17 mouse cellular contexts compared by ENCODE assay signal in the genomic region with DNA sequence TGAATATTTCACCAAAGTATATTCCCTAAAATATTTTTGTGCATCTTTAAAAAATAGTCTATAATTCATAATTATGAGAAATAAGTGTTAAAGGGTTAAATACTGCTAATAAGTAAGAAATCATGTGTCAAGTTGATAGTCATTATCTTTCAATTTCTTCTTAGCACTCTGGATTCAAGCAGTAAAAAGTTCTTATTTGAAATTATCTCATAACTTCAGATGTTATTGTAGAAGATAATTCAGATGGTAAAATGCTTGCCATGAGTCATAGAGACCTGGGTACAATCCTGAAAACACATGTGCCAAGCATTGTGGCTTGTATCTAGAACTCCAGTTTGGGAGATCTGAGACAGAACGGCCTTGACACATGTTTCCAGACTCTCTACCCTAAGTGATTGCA.
DNase-seq lines count a peak whose midpoint lies in the region; TF ChIP-seq lines count a peak whose summit lies in the region.
"Had no signal": no experiment of that assay in that cellular context is flagged by ENCODE, and none has a peak within 500 bp of the region (broad histone marks: within the 10 kb centered on the region; RNA-seq: fewer than 3 reads in every experiment).

No protein-coding gene starts in this region.

- no peaks in the 10 kb centered on the region for H3K27me3 ChIP-seq in MEL (ENCODE audit: control insufficient read depth in 1 of 2, insufficient read depth in 2 of 2, low read length in 2 of 2)
- no peaks in the 10 kb centered on the region for H3K27me3 ChIP-seq in kidney, adult 2 months (replicated peaks; ENCODE audit: control insufficient read depth, insufficient read depth, low read length)
- H3K27me3 ChIP-seq: CH12.LX, Patski had no signal

- peak; percentile 56 to 65; a peak in 3 of 4 replicates for TF ChIP-seq EP300 in MEL (IDR thresholded peaks at IDR 0.05; ENCODE audit: low read depth in 1 of 2, low read length in 2 of 2)

- TF ChIP-seq RAD21 in MEL (IDR thresholded peaks at IDR 0.05; ENCODE audit: low read depth, low read length), result no peak

- H3K4me1 ChIP-seq in MEL (ENCODE audit: control insufficient read depth in 1 of 2, insufficient read depth in 2 of 2, low read length in 2 of 2), result peaks cover 0 to 5% of the 10 kb centered on the region in 2 experiments; a peak in 2 of 4 replicates
- H3K4me1 ChIP-seq in kidney, adult 2 months (ENCODE audit: control insufficient read depth, insufficient read depth, low read length), result no peaks in the 10 kb centered on the region

- no peaks in the 10 kb centered on the region; a peak in 1 of 4 replicates for H3K36me3 ChIP-seq in MEL (ENCODE audit: control insufficient read depth in 1 of 2, insufficient read depth in 2 of 2, low read length in 2 of 2)
- H3K36me3 ChIP-seq in kidney, adult 2 months (ENCODE audit: control insufficient read depth, insufficient read depth, low read length), result no peaks in the 10 kb centered on the region
- H3K36me3 ChIP-seq: G1E had no signal

- H3K4me3 ChIP-seq in MEL (ENCODE audit: control insufficient read depth in 1 of 2, insufficient read depth in 1 of 2, low read depth in 2 of 2, low read length in 2 of 2), result no peak overlapping the region
- no peak overlapping the region for H3K4me3 ChIP-seq in kidney, adult 2 months (ENCODE audit: insufficient read depth, low read depth, low read length)

- no peak overlapping the region for H3K27ac ChIP-seq in MEL (ENCODE audit: control insufficient read depth, low read depth, low read length)
- no peak overlapping the region for H3K27ac ChIP-seq in kidney, adult 2 months (ENCODE audit: insufficient read depth, low read depth, low read length)

- peak; percentile 39 for DNase-seq in MEL (ENCODE audit: low read depth, low spot score)
- DNase-seq in kidney, adult 2 months, result no peak
- DNase-seq: adrenal gland, adult 2 months; adrenal gland, adult 8-10 months; adrenal gland, postnatal 10 days; adrenal gland, postnatal 14 days; adrenal gland, postnatal 25 days; adrenal gland, postnatal 36 days; B cell, adult 2 months; cerebellum, adult 11 months; cerebellum, adult 11-12 months; cerebellum, adult 18-20 months; cerebellum, adult 2 months; cerebellum, adult 8-10 months had no signal

- no peak for TF ChIP-seq CTCF in MEL (IDR thresholded peaks at IDR 0.05 in 2 of 3, conservative IDR thresholded peaks at IDR 0.05 in 1 of 3; ENCODE audit: control insufficient read depth in 1 of 3, insufficient read depth in 1 of 3, low read depth in 2 of 3, low read length in 3 of 3, poor library complexity in 1 of 3, severe bottlenecking in 1 of 3)
- TF ChIP-seq CTCF in kidney, adult 2 months (conservative IDR thresholded peaks at IDR 0.05; ENCODE audit: insufficient read depth, insufficient read length, low read depth, low read length), result no peak

- no peaks in the 10 kb centered on the region for H3K79me2 ChIP-seq in MEL (ENCODE audit: control insufficient read depth, insufficient read depth, low read length, poor library complexity)

- no peaks in the 10 kb centered on the region for H3K9me3 ChIP-seq in MEL (replicated peaks; ENCODE audit: insufficient read depth, low read length)
- H3K9me3 ChIP-seq: G1E had no signal

- TF ChIP-seq POLR2A in MEL (IDR thresholded peaks at IDR 0.05; ENCODE audit: control insufficient read depth in 1 of 2, insufficient read depth in 1 of 2, low read depth in 1 of 2, low read length in 2 of 2, poor library complexity in 1 of 2), result no peak
- TF ChIP-seq POLR2A in kidney, adult 2 months (IDR thresholded peaks at IDR 0.05; ENCODE audit: low read depth, low read length), result no peak

- no peak overlapping the region for H3K9ac ChIP-seq in MEL (ENCODE audit: control insufficient read depth, low read depth, low read length, poor library complexity, severe bottlenecking)

- WGBS in kidney, adult 2 months, result 62% methylated on average over 1 of the region's 1 CpGs

TF ChIP-seq in MEL, 35 proteins besides CTCF, POLR2A, EP300 and RAD21:
- TF ChIP-seq UBTF (IDR thresholded peaks at IDR 0.05; ENCODE audit: borderline replicate concordance, insufficient read depth, low read depth, low read length) (no peak), JUND (IDR thresholded peaks at IDR 0.05; ENCODE audit: low read depth, low read length) (no peak), MAZ (IDR thresholded peaks at IDR 0.05; ENCODE audit: low read depth, low read length) (no peak), CHD2 (IDR thresholded peaks at IDR 0.05; ENCODE audit: low read length) (no peak), HCFC1 (IDR thresholded peaks at IDR 0.05; ENCODE audit: low read depth, low read length) (no peak), POLR2AphosphoS2 (IDR thresholded peaks at IDR 0.05; ENCODE audit: low read length) (no peak), BHLHE40 (IDR thresholded peaks at IDR 0.05; ENCODE audit: borderline replicate concordance, low read depth, low read length) (no peak), RCOR1 (IDR thresholded peaks at IDR 0.05; ENCODE audit: low read depth, low read length) (peak; percentile 40; the same call in 1 of the 2 replicates), TCF12 (IDR thresholded peaks at IDR 0.05; ENCODE audit: low read depth, low read length) (peak; percentile 81), SMC3 (IDR thresholded peaks at IDR 0.05; ENCODE audit: low read depth, low read length) (no peak), GATA1 (IDR thresholded peaks at IDR 0.05; ENCODE audit: low read depth, low read length) (peak; percentile 56), ZKSCAN1 (IDR thresholded peaks at IDR 0.05; ENCODE audit: low read depth, low read length) (no peak), MYC (IDR thresholded peaks at IDR 0.05; ENCODE audit: low read depth, low read length) (no peak), ELF1 (IDR thresholded peaks at IDR 0.05; ENCODE audit: low read depth, low read length) (no peak), ETS1 (IDR thresholded peaks at IDR 0.05; ENCODE audit: low read depth, low read length) (peak; percentile 45; the same call in 1 of the 2 replicates), KAT2A (conservative IDR thresholded peaks at IDR 0.05; ENCODE audit: low read depth, low read length) (no peak), MEF2A (IDR thresholded peaks at IDR 0.05; ENCODE audit: extremely low read depth, insufficient replicate concordance, low read depth, low read length, poor library complexity, severe bottlenecking) (no peak), TAL1 (IDR thresholded peaks at IDR 0.05; ENCODE audit: low read length) (peak; percentile 40), USF1 (IDR thresholded peaks at IDR 0.05; ENCODE audit: low read depth, low read length) (no peak), MYB (IDR thresholded peaks at IDR 0.05; ENCODE audit: low read depth, low read length) (no peak), POLR2AphosphoS5 (IDR thresholded peaks at IDR 0.05; ENCODE audit: borderline replicate concordance, low read depth, low read length) (no peak), ZNF384 (IDR thresholded peaks at IDR 0.05; ENCODE audit: low read depth, low read length) (no peak), CHD1 (IDR thresholded peaks at IDR 0.05; ENCODE audit: low read depth, low read length) (no peak), MXI1 (IDR thresholded peaks at IDR 0.05; ENCODE audit: low read depth, low read length) (no peak)
TF ChIP-seq in MEL: peak in this region for 5.
